In the genomic region with DNA sequence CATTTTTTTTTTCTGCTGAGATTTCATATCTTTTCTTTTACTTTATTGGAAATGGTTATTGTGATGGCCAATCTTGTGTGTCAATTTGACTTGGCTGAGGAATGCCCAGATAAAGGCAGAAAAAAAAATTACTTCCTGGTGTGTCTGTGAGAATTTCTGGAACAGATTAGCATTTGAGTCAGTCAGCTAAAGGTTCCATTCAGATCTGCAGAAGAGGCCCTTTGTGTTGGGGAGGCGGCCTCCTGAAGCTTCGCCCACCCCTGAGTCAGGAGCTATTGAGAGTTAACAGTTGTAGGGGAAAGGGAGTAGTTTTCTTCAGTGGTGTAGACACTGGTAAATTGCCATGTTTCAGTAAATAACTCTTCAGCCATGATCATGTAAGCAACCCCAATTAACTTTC, we compare ENCODE assay signal across 26 mouse cellular contexts. TPM values are rescaled to one million over a fixed set of nuclear protein-coding genes. Genes with fewer than 3 reads are reported as not detected.
DNase-seq lines count a peak whose midpoint lies in the region; ATAC-seq lines count a peak whose summit lies in the region.
"Had no signal": no experiment of that assay in that cellular context is flagged by ENCODE, and none has a peak within 500 bp of the region (broad histone marks: within the 10 kb centered on the region; RNA-seq: fewer than 3 reads in every experiment).

No protein-coding gene starts in this region.

- peaks cover 21% of the 10 kb centered on the region for H3K4me1 ChIP-seq in limb, embryonic 15.5 days
- peaks cover 36% of the 10 kb centered on the region for H3K4me1 ChIP-seq in limb, embryonic 10.5 days
- peaks cover 33% of the 10 kb centered on the region for H3K4me1 ChIP-seq in embryonic facial prominence, embryonic 10.5 days
- H3K4me1 ChIP-seq in midbrain, embryonic 13.5 days (replicated peaks): no peaks in the 10 kb centered on the region
- H3K4me1 ChIP-seq: forebrain, embryonic 12.5 days; liver, embryonic 15.5 days; neural tube, embryonic 15.5 days had no signal

- no peak overlapping the region for H3K4me3 ChIP-seq in limb, embryonic 15.5 days
- no peak overlapping the region for H3K4me3 ChIP-seq in limb, embryonic 10.5 days
- H3K4me3 ChIP-seq in embryonic facial prominence, embryonic 10.5 days: no peak overlapping the region
- H3K4me3 ChIP-seq in midbrain, embryonic 13.5 days (replicated peaks): no peak overlapping the region
- H3K4me3 ChIP-seq: forebrain, embryonic 12.5 days; hindbrain, embryonic 10.5 days; left cerebral cortex, adult 2 months; liver, embryonic 15.5 days; lung, embryonic 15.5 days; neural tube, embryonic 15.5 days had no signal

- no peaks in the 10 kb centered on the region for H3K9me3 ChIP-seq in limb, embryonic 15.5 days
- no peaks in the 10 kb centered on the region for H3K9me3 ChIP-seq in limb, embryonic 10.5 days (replicated peaks)
- H3K9me3 ChIP-seq in embryonic facial prominence, embryonic 10.5 days: no peaks in the 10 kb centered on the region
- H3K9me3 ChIP-seq in midbrain, embryonic 13.5 days: no peaks in the 10 kb centered on the region
- H3K9me3 ChIP-seq: forebrain, embryonic 12.5 days; hindbrain, embryonic 10.5 days; liver, embryonic 15.5 days; lung, embryonic 15.5 days; neural tube, embryonic 15.5 days had no signal

- H3K4me2 ChIP-seq in limb, embryonic 15.5 days: no peak overlapping the region
- H3K4me2 ChIP-seq in midbrain, embryonic 13.5 days (replicated peaks): no peak overlapping the region
- H3K4me2 ChIP-seq: forebrain, embryonic 12.5 days; heart, embryonic 11.5 days; liver, embryonic 15.5 days; lung, embryonic 15.5 days; neural tube, embryonic 15.5 days had no signal

- H3K27me3 ChIP-seq in limb, embryonic 15.5 days: no peaks in the 10 kb centered on the region
- no peaks in the 10 kb centered on the region for H3K27me3 ChIP-seq in limb, embryonic 10.5 days (ENCODE audit: low read depth, poor library complexity, severe bottlenecking)
- no peaks in the 10 kb centered on the region for H3K27me3 ChIP-seq in embryonic facial prominence, embryonic 10.5 days (replicated peaks; ENCODE audit: low read depth, poor library complexity, severe bottlenecking)
- H3K27me3 ChIP-seq in midbrain, embryonic 13.5 days: no peaks in the 10 kb centered on the region
- H3K27me3 ChIP-seq: lung, embryonic 15.5 days; neural tube, embryonic 15.5 days had no signal

- no peak for DNase-seq in limb, embryonic 10.5 days (ENCODE audit: low spot score)
- DNase-seq in embryonic facial prominence, embryonic 10.5 days (ENCODE audit: low spot score): peak; percentile 38
- DNase-seq in fibroblast of lung, adult 2 months (ENCODE audit: low read depth): peak; percentile 22
- no peak for DNase-seq in natural killer cell, adult 2 months (ENCODE audit: low spot score in 2 of 2)
- DNase-seq in frontal cortex, postnatal 10 days (ENCODE audit: low spot score in 2 of 2): no peak
- DNase-seq: adrenal gland, adult 2 months; cerebellum, adult 11 months; cerebellum, adult 9-11 months; kidney, adult 18-20 months; kidney, postnatal 4 days; layer of hippocampus, adult 9-11 months; liver had no signal

- no peak for ATAC-seq in limb, embryonic 15.5 days (ENCODE audit: insufficient number of reproducible peaks, low FRiP score, low TSS enrichment, low read depth)
- ATAC-seq in midbrain, embryonic 13.5 days: no peak
- ATAC-seq: midbrain, embryonic 16.5 days had no signal

- no peaks in the 10 kb centered on the region for H3K36me3 ChIP-seq in limb, embryonic 15.5 days
- no peaks in the 10 kb centered on the region for H3K36me3 ChIP-seq in limb, embryonic 10.5 days
- no peaks in the 10 kb centered on the region for H3K36me3 ChIP-seq in embryonic facial prominence, embryonic 10.5 days (replicated peaks)
- no peaks in the 10 kb centered on the region for H3K36me3 ChIP-seq in midbrain, embryonic 13.5 days
- H3K36me3 ChIP-seq: forebrain, embryonic 12.5 days; hindbrain, embryonic 10.5 days; liver, embryonic 15.5 days; lung, embryonic 15.5 days; neural tube, embryonic 15.5 days had no signal

- peak overlapping the region; percentile 57 for H3K27ac ChIP-seq in limb, embryonic 15.5 days
- no peak overlapping the region for H3K27ac ChIP-seq in limb, embryonic 10.5 days
- H3K27ac ChIP-seq in embryonic facial prominence, embryonic 10.5 days (replicated peaks): peak overlapping the region; percentile 54
- H3K27ac ChIP-seq in midbrain, embryonic 13.5 days: no peak overlapping the region
- H3K27ac ChIP-seq: forebrain, embryonic 12.5 days; hindbrain, embryonic 10.5 days; left cerebral cortex, adult 2 months; liver, embryonic 15.5 days; lung, embryonic 15.5 days; macrophage; neural tube, embryonic 15.5 days had no signal

- 67% methylated on average over 2 of the region's 2 CpGs for WGBS in limb, embryonic 15.5 days
- WGBS in limb, embryonic 10.5 days: 68% methylated on average over 2 of the region's 2 CpGs
- 35% methylated on average over 2 of the region's 2 CpGs for WGBS in embryonic facial prominence, embryonic 10.5 days
- 25% methylated on average over 2 of the region's 2 CpGs for WGBS in midbrain, embryonic 13.5 days

- no peak overlapping the region for H3K9ac ChIP-seq in limb, embryonic 15.5 days
- no peak overlapping the region for H3K9ac ChIP-seq in midbrain, embryonic 13.5 days (replicated peaks)
- H3K9ac ChIP-seq: forebrain, embryonic 12.5 days; liver, embryonic 15.5 days; lung, embryonic 15.5 days; neural tube, embryonic 15.5 days had no signal

RNA-seq across cellular contexts. Expression of a gene that starts 29.4 kb away (rescaled TPM):
- not detected in 2 replicates for polyA plus RNA-seq in limb, embryonic 15.5 days (2015; fragmentation: Nextera tagmentation; extraction: Ambion mirVana)
- not detected in 2 replicates for polyA plus RNA-seq in limb, embryonic 10.5 days (2016; fragmentation: Nextera tagmentation; extraction: Ambion mirVana)
- not detected in 2 replicates for polyA plus RNA-seq in embryonic facial prominence, embryonic 10.5 days (2016; fragmentation: Nextera tagmentation; extraction: Ambion mirVana)
- polyA plus RNA-seq in midbrain, embryonic 13.5 days (2015; fragmentation: Nextera tagmentation; extraction: Ambion mirVana): 0.48 TPM in 1 of 2 replicates, not detected in the other
- polyA plus RNA-seq: adrenal gland, adult 2 months; forebrain, embryonic 12.5 days; heart, embryonic 11.5 days; heart, postnatal 0 days; kidney, embryonic 16.5 days; liver, embryonic 15.5 days; macrophage had no signal

RNA-seq across cellular contexts. Expression of a gene that starts 33.6 kb away (rescaled TPM):
- polyA plus RNA-seq in limb, embryonic 15.5 days (2015; fragmentation: Nextera tagmentation; extraction: Ambion mirVana): 0.30 and 0.33 TPM in 2 replicates
- polyA plus RNA-seq in limb, embryonic 10.5 days (2016; fragmentation: Nextera tagmentation; extraction: Ambion mirVana): 0.06 and 0.10 TPM in 2 replicates
- polyA plus RNA-seq in embryonic facial prominence, embryonic 10.5 days (2016; fragmentation: Nextera tagmentation; extraction: Ambion mirVana): 0.05 TPM in 1 of 2 replicates, not detected in the other
- 1.2 and 1.6 TPM in 2 replicates for polyA plus RNA-seq in midbrain, embryonic 13.5 days (2015; fragmentation: Nextera tagmentation; extraction: Ambion mirVana)
- polyA plus RNA-seq: liver, embryonic 15.5 days; macrophage had no signal

RNA-seq across cellular contexts. Expression of a gene that starts 50.3 kb away (rescaled TPM):
- polyA plus RNA-seq in limb, embryonic 15.5 days (2015; fragmentation: Nextera tagmentation; extraction: Ambion mirVana): not detected in 2 replicates
- not detected in 2 replicates for polyA plus RNA-seq in limb, embryonic 10.5 days (2016; fragmentation: Nextera tagmentation; extraction: Ambion mirVana)
- polyA plus RNA-seq in embryonic facial prominence, embryonic 10.5 days (2016; fragmentation: Nextera tagmentation; extraction: Ambion mirVana): not detected in 2 replicates
- not detected in 2 replicates for polyA plus RNA-seq in midbrain, embryonic 13.5 days (2015; fragmentation: Nextera tagmentation; extraction: Ambion mirVana)
- polyA plus RNA-seq: forebrain, embryonic 12.5 days; heart, embryonic 11.5 days; heart, postnatal 0 days; hindbrain, embryonic 10.5 days; kidney, embryonic 16.5 days; liver, embryonic 15.5 days; macrophage; midbrain, embryonic 16.5 days; neural tube, embryonic 15.5 days; thymus, postnatal 0 days had no signal

Comparison
In these comparisons a context has a peak if more than half of its experiments do, and no peak if none do; other contexts are left out.
1. H3K27ac ChIP-seq: peak in limb, embryonic 15.5 days (single experiment) and embryonic facial prominence, embryonic 10.5 days (single experiment); none in limb, embryonic 10.5 days (single experiment) and midbrain, embryonic 13.5 days (single experiment).
2. DNase-seq: peak in embryonic facial prominence, embryonic 10.5 days (single experiment) and fibroblast of lung, adult 2 months (single experiment); none in limb, embryonic 10.5 days (single experiment), natural killer cell, adult 2 months (0 of 2) and frontal cortex, postnatal 10 days (0 of 2).